Mouse (Mus musculus): ENCODE data around the gene Polr3b. TPM values are rescaled to one million over a fixed set of nuclear protein-coding genes. Genes with fewer than 3 reads are reported as not detected.

Polr3b gene
- polyA plus RNA-seq, 1 experiment from 2014 or later = 15.7 TPM

- WGBS = 85% methylated on average over 4 of the region's 4 CpGs
- no peak for ATAC-seq
- H3K36me3 ChIP-seq (ENCODE audit: control insufficient read depth, insufficient read depth) = no peaks in the 10 kb centered on the region
These were observed 31.9 kb downstream of the Polr3b start for GRCm38 (mm10) chr10:84654029-84654428.

GRCm38 (mm10) chr10:84654731-84655130 lies 32.6 kb downstream of the Polr3b start:
- no peaks in the 10 kb centered on the region for H3K27me3 ChIP-seq (replicated peaks; ENCODE audit: control insufficient read depth, insufficient read depth, low read length)
- H3K9me3 ChIP-seq (ENCODE audit: control insufficient read depth, low read length) = no peaks in the 10 kb centered on the region
- H3K36me3 ChIP-seq (ENCODE audit: control insufficient read depth, insufficient read depth) = no peaks in the 10 kb centered on the region
- no peak for ATAC-seq
- no peak overlapping the region for H3K4me3 ChIP-seq (replicated peaks; ENCODE audit: low read length)
- H3K4me1 ChIP-seq (replicated peaks; ENCODE audit: control insufficient read depth, insufficient read depth, low read length) = peaks cover 22% of the 10 kb centered on the region
- H3K9ac ChIP-seq (replicated peaks; ENCODE audit: low read depth, low read length) = no peak overlapping the region
- no peak overlapping the region for H3K27ac ChIP-seq (ENCODE audit: low read length)
- WGBS = 94% methylated on average over 4 of the region's 4 CpGs
- no peak overlapping the region for H3K4me2 ChIP-seq (ENCODE audit: low read length)

More at GRCm38 (mm10) chr10:84654029-84654428, 31.9 kb downstream of the Polr3b start:
- Histone ChIP-seq H3K27ac (ENCODE audit: low read length) (no peak overlapping the region), H3K27me3 (replicated peaks; ENCODE audit: control insufficient read depth, insufficient read depth, low read length) (no peaks in the 10 kb centered on the region), H3K9ac (replicated peaks; ENCODE audit: low read depth, low read length) (no peak overlapping the region), H3K4me3 (replicated peaks; ENCODE audit: low read length) (no peak overlapping the region), H3K4me1 (replicated peaks; ENCODE audit: control insufficient read depth, insufficient read depth, low read length) (peaks cover 22% of the 10 kb centered on the region), H3K9me3 (ENCODE audit: control insufficient read depth, low read length) (no peaks in the 10 kb centered on the region), H3K4me2 (ENCODE audit: low read length) (no peak overlapping the region)

GRCm38 (mm10) chr10:84656618-84657017 lies 34.5 kb downstream of the Polr3b start:
- 0 out of 2 replicates have a peak, but pooled peaks have one; percentile 21 for ATAC-seq
- 58% methylated on average over 4 of the region's 4 CpGs for WGBS
- Histone ChIP-seq H3K4me3 (replicated peaks; ENCODE audit: low read length) (no peak overlapping the region), H3K9me3 (ENCODE audit: control insufficient read depth, low read length) (no peaks in the 10 kb centered on the region), H3K4me2 (ENCODE audit: low read length) (no peak overlapping the region), H3K27ac (ENCODE audit: low read length) (no peak overlapping the region), H3K36me3 (ENCODE audit: control insufficient read depth, insufficient read depth) (no peaks in the 10 kb centered on the region), H3K4me1 (replicated peaks; ENCODE audit: control insufficient read depth, insufficient read depth, low read length) (peaks cover 22% of the 10 kb centered on the region), H3K27me3 (replicated peaks; ENCODE audit: control insufficient read depth, insufficient read depth, low read length) (no peaks in the 10 kb centered on the region), H3K9ac (replicated peaks; ENCODE audit: low read depth, low read length) (no peak overlapping the region)

GRCm38 (mm10) chr10:84657437-84658087 lies 35.5 kb downstream of the Polr3b start:
- H3K27me3 ChIP-seq (replicated peaks; ENCODE audit: control insufficient read depth, insufficient read depth, low read length) = no peaks in the 10 kb centered on the region
- peak; percentile 74 for ATAC-seq
- H3K9ac ChIP-seq (replicated peaks; ENCODE audit: low read depth, low read length) = no peak overlapping the region
- no peaks in the 10 kb centered on the region for H3K9me3 ChIP-seq (ENCODE audit: control insufficient read depth, low read length)
- no peak overlapping the region for H3K4me2 ChIP-seq (ENCODE audit: low read length)
- H3K4me3 ChIP-seq (replicated peaks; ENCODE audit: low read length) = no peak overlapping the region
- H3K36me3 ChIP-seq (ENCODE audit: control insufficient read depth, insufficient read depth) = no peaks in the 10 kb centered on the region
- H3K4me1 ChIP-seq (replicated peaks; ENCODE audit: control insufficient read depth, insufficient read depth, low read length) = peaks cover 22% of the 10 kb centered on the region
- 6% methylated on average over 6 of the region's 6 CpGs for WGBS
- peak overlapping the region; percentile 38 for H3K27ac ChIP-seq (ENCODE audit: low read length)

GRCm38 (mm10) chr10:84658088-84658848 lies 36.2 kb downstream of the Polr3b start:
- peak overlapping the region; percentile 3; the same call in 1 of the 2 replicates for H3K9ac ChIP-seq (replicated peaks; ENCODE audit: low read depth, low read length)
- H3K27me3 ChIP-seq (replicated peaks; ENCODE audit: control insufficient read depth, insufficient read depth, low read length) = no peaks in the 10 kb centered on the region
- H3K4me3 ChIP-seq (replicated peaks; ENCODE audit: low read length) = no peak overlapping the region
- H3K27ac ChIP-seq (ENCODE audit: low read length) = peak overlapping the region; percentile 68
- 0 out of 2 replicates have a peak overlapping the region, but pooled peaks have one; percentile 2 for H3K4me2 ChIP-seq (ENCODE audit: low read length)
- 7% methylated on average over 18 of the region's 18 CpGs for WGBS
- ATAC-seq = peak; percentile 68; the same call in 1 of the 2 replicates
- no peaks in the 10 kb centered on the region for H3K9me3 ChIP-seq (ENCODE audit: control insufficient read depth, low read length)
- peaks cover 22% of the 10 kb centered on the region for H3K4me1 ChIP-seq (replicated peaks; ENCODE audit: control insufficient read depth, insufficient read depth, low read length)
- no peaks in the 10 kb centered on the region for H3K36me3 ChIP-seq (ENCODE audit: control insufficient read depth, insufficient read depth)

GRCm38 (mm10) chr10:84659281-84659680 lies 37.2 kb downstream of the Polr3b start:
- no peaks in the 10 kb centered on the region for H3K9me3 ChIP-seq (ENCODE audit: control insufficient read depth, low read length)
- H3K27me3 ChIP-seq (replicated peaks; ENCODE audit: control insufficient read depth, insufficient read depth, low read length) = no peaks in the 10 kb centered on the region
- ATAC-seq = no peak
- H3K27ac ChIP-seq (ENCODE audit: low read length) = no peak overlapping the region
- 83% methylated on average over 3 of the region's 3 CpGs for WGBS
- H3K36me3 ChIP-seq (ENCODE audit: control insufficient read depth, insufficient read depth) = no peaks in the 10 kb centered on the region
- H3K4me1 ChIP-seq (replicated peaks; ENCODE audit: control insufficient read depth, insufficient read depth, low read length) = peaks cover 22% of the 10 kb centered on the region
- H3K9ac ChIP-seq (replicated peaks; ENCODE audit: low read depth, low read length) = no peak overlapping the region
- H3K4me2 ChIP-seq (ENCODE audit: low read length) = no peak overlapping the region
- no peak overlapping the region for H3K4me3 ChIP-seq (replicated peaks; ENCODE audit: low read length)

GRCm38 (mm10) chr10:84662138-84662537 lies 40.0 kb downstream of the Polr3b start:
- WGBS = 99% methylated on average over 6 of the region's 6 CpGs
- no peak overlapping the region for H3K4me2 ChIP-seq (ENCODE audit: low read length)
- ATAC-seq = no peak

GRCm38 (mm10) chr10:84665713-84666260 lies 43.7 kb downstream of the Polr3b start:
- Histone ChIP-seq H3K4me2 (ENCODE audit: low read length) (no peak overlapping the region), H3K4me1 (replicated peaks; ENCODE audit: control insufficient read depth, insufficient read depth, low read length) (no peaks in the 10 kb centered on the region), H3K27me3 (replicated peaks; ENCODE audit: control insufficient read depth, insufficient read depth, low read length) (no peaks in the 10 kb centered on the region), H3K9ac (replicated peaks; ENCODE audit: low read depth, low read length) (no peak overlapping the region), H3K36me3 (ENCODE audit: control insufficient read depth, insufficient read depth) (no peaks in the 10 kb centered on the region), H3K9me3 (ENCODE audit: control insufficient read depth, low read length) (no peaks in the 10 kb centered on the region), H3K4me3 (replicated peaks; ENCODE audit: low read length) (no peak overlapping the region), H3K27ac (ENCODE audit: low read length) (no peak overlapping the region)
- no peak for ATAC-seq
- 38% methylated on average over 3 of the region's 3 CpGs for whole genome bisulfite sequencing

More at GRCm38 (mm10) chr10:84662138-84662537, 40.0 kb downstream of the Polr3b start:
- Histone ChIP-seq H3K4me1 (replicated peaks; ENCODE audit: control insufficient read depth, insufficient read depth, low read length) (peaks cover 16% of the 10 kb centered on the region), H3K4me3 (replicated peaks; ENCODE audit: low read length) (no peak overlapping the region), H3K9ac (replicated peaks; ENCODE audit: low read depth, low read length) (no peak overlapping the region), H3K36me3 (ENCODE audit: control insufficient read depth, insufficient read depth) (no peaks in the 10 kb centered on the region), H3K27ac (ENCODE audit: low read length) (no peak overlapping the region), H3K27me3 (replicated peaks; ENCODE audit: control insufficient read depth, insufficient read depth, low read length) (no peaks in the 10 kb centered on the region), H3K9me3 (ENCODE audit: control insufficient read depth, low read length) (no peaks in the 10 kb centered on the region)

- H3K27me3 ChIP-seq (replicated peaks; ENCODE audit: control insufficient read depth, insufficient read depth, low read length) = no peaks in the 10 kb centered on the region
- H3K9ac ChIP-seq (replicated peaks; ENCODE audit: low read depth, low read length) = no peak overlapping the region
- H3K9me3 ChIP-seq (ENCODE audit: control insufficient read depth, low read length) = no peaks in the 10 kb centered on the region
- no peak overlapping the region for H3K27ac ChIP-seq (ENCODE audit: low read length)
- no peak overlapping the region for H3K4me2 ChIP-seq (ENCODE audit: low read length)
- ATAC-seq = no peak
- no peak overlapping the region for H3K4me3 ChIP-seq (replicated peaks; ENCODE audit: low read length)
- peaks cover 17% of the 10 kb centered on the region for H3K36me3 ChIP-seq (ENCODE audit: control insufficient read depth, insufficient read depth)
- no peaks in the 10 kb centered on the region for H3K4me1 ChIP-seq (replicated peaks; ENCODE audit: control insufficient read depth, insufficient read depth, low read length)
These were observed 53.6 kb downstream of the Polr3b start for GRCm38 (mm10) chr10:84675653-84676052.
